Mouse (Mus musculus) heart, adult 2 months (tissue): ENCODE measurements around the gene Krt83.

Experiments
- CTCF ChIP-seq: fragments of 200-600 bp; IDR thresholded peaks from 2 replicates; pipeline ENCODE4 v1.8.1; 2022; ENCODE audit warnings: antibody characterized with exemption, mild to moderate bottlenecking, moderate library complexity
- EP300 ChIP-seq: fragments of 200-500 bp; IDR thresholded peaks from 2 replicates; pipeline ENCODE4 v1.6.1; 2011; ENCODE audit warnings: low read depth, low read length, control low read depth; ENCODE audit not compliant: insufficient read depth

DNA sequence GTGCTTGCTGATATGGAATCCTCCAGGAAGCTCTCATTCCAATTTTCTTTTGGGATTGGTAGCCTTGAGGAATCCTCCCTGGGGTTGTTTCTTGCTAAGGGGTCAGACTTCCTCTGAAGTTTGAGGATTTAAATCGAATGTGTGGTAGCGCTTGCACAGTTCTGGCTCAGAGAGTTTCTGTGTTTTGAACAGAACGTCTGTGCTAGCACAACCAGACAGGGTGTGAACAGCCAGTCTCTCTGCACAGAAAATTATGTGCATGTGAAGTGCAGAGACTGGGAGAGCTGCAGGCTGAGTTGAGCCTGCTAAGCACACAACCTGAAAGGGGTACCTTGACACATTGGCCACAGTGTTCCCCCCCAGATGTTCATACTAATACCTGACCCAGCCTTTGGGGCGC, 50.5 kb downstream of the Krt83 start:
- TF ChIP-seq CTCF (no peak), EP300 (no peak)
